Mouse (Mus musculus): ENCODE measurements at regions not wholly inside any gene's neighbourhood (a gene's known extent, or its start where the extent isn't known, plus 50 kb on each side); places are given as distances from the start of the nearest gene placed in this dataset.
A peak's percentile ranks its signal among the peaks of the same experiment; 100 is the strongest.

- no peak for DNase-seq (ENCODE audit: low spot score in 2 of 2)
Observed at GRCm38 (mm10) chr6:100923070-100923469, 89.6 kb downstream of the Ppp4r2 start.

DNA sequence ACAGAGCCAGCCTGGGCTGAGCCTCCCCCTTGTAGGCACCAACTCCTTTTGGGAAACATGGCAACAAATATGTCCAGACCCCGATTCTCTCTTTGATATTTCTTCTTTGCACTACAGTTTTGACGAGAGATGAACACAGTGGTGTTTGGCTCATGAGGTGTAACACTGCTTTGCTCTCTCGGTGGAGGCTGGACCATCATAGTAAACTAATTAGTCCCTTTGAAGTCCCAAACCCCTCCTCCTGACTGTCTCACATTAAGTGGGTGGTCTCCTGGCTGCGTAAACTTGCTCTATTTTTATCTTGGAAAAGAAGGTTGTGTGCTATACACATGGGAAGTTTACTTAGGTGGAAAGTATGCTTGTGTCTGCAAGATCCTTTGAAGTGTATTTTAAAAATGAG is 90.3 kb downstream of the Ppp4r2 start:
- no peak for DNase-seq (ENCODE audit: low spot score in 2 of 2)

- peak in 1 of 2 experiments; percentile 34 for DNase-seq (ENCODE audit: low spot score in 2 of 2)
Observed at GRCm38 (mm10) chr6:100928791-100929758, 95.7 kb downstream of the Ppp4r2 start.

DNA sequence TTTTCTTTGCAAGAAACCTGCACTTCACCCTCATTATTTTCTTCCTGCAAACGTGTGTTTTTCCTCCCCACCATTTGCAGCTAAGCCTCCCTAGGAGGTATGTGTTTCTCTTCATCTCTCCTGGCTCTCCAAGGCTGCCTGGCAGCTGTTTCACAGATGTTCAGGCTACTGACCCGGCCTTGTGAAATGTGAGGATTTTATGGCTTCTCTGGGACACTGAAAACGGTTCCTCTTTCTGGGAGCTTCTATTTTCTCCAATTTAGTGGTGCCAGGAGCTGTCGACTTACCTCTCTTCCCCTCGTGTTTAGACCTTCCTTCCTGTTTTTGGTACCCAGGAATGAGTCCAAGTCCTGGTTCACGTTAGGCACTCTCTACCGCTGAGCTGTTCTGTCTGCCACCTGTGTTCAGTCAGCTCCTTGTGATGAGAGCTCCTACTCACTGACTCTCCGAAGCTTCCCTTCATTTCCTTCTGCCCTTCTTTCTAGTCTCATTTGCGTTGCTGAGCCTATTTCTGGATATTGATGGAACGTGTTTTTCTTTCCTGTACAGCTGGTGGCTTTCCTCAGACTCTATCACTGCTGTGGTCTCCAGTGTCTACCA is 96.4 kb downstream of the Ppp4r2 start:
- peak; percentile 8 to 56 for DNase-seq (ENCODE audit: low spot score in 2 of 2)

DNA sequence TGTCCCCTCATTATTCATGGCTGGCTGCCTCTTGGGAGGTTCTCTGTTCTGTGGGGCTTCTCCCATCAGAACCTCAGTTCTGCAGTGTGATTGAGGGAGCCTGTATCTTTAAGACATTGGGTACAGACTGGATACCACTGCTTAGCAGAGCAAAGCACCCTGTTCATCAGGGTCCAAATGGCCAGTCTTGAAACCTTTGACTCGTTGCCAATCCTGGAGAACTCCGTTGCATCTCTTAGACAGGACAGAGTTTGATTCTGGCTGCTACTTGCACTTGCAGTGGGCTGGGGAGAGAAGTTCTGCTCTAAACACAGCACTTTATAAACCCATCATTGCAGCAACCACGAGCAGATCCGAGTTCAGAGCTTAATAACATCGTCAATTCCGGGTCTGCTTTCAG is 97.3 kb downstream of the Ppp4r2 start:
- no peak for DNase-seq (ENCODE audit: low spot score in 2 of 2)

- no peak for DNase-seq (ENCODE audit: low spot score in 2 of 2)
Observed at GRCm38 (mm10) chr6:100934424-100934823, 101.0 kb downstream of the Ppp4r2 start.

GRCm38 (mm10) chr6:100937802-100938201 is 104.4 kb downstream of the Ppp4r2 start:
- no peak for DNase-seq (ENCODE audit: low spot score in 2 of 2)

DNA sequence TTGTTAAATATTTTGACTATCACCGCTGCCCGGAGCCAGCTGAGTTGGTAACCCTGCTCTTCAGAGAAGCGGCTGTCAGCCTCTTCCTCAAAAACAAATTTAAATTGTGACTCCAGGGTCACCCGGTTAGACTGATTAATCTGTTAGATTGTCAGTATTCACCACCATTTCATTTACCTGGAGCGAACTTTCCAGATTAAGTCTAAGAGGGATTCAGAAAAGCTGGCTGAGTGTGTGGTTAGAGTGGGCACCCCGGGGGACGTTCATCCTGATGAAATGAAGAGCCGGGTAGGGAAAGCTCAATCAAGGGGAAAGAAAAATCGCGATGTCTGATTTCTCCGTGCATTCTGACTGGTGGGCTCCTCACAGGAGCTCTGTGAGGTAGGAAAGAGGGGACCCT is 105.0 kb downstream of the Ppp4r2 start:
- no peak for DNase-seq (ENCODE audit: low spot score in 2 of 2)

GRCm38 (mm10) chr6:100939042-100939441 is 105.6 kb downstream of the Ppp4r2 start:
- DNase-seq (ENCODE audit: low spot score in 2 of 2) = no peak

DNA sequence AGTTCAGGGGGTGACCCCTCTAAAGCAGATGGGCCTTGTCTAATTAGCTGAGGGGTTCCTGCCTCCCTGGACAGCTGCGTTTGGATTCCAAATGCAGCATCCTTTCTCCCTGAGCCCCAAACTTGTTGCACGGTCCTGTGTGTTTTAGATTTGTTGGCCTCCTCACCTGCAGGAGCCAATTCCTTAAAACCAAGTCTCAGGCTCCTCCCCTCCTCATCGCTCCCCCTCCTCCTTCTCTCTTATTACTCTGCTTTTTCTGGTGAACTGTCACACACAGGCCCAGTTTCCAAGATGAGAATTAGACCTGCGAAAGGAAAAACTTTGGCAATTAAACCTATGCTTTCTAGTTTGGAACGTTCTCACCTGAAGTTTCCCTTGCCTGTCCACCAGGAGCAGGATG is 106.3 kb downstream of the Ppp4r2 start:
- DNase-seq (ENCODE audit: low spot score in 2 of 2) = no peak

- no peak for DNase-seq (ENCODE audit: low spot score in 2 of 2)
Observed at GRCm38 (mm10) chr6:100941686-100942085, 108.3 kb downstream of the Ppp4r2 start.

DNA sequence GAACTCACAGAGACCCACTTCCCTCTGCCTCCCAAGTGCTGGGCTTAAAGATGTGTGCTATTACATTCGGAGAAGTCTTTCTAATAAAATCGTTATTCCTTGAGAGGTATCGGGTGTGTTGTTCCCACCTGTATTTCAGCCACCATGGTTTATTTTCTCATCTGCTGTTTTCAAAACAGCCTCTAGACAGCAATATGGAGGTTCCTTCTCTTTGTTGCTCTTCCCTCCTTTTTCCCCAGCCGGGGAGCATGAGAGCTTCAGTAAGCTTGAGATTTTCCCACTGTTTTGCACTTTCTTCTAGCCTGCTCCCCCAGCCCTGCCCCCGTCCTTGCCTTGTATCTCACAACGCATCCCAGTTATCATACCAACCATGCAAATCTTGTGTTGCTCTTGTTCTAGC is 109.5 kb downstream of the Ppp4r2 start:
- DNase-seq (ENCODE audit: low spot score in 2 of 2) = no peak

DNA sequence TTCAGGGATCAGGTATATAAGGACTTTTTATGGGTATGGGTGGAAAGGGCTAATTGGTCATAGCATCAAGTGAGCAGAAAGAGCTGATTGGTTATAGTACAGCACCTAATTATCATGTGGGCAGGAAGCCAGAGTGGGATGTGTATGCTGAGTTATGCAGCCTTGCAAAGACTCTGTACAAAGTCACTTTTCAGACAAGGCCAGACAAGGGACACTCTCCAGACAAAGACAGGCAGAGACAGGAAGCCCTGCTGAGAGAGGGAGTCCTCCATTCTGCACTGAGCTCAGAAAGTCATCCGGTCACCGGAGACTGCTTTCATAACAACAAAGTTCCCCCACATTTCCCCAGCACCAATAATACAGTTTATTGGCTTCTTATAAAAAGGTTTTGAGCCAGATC is 112.4 kb downstream of the Ppp4r2 start:
- no peak for DNase-seq (ENCODE audit: low spot score in 2 of 2)

DNA sequence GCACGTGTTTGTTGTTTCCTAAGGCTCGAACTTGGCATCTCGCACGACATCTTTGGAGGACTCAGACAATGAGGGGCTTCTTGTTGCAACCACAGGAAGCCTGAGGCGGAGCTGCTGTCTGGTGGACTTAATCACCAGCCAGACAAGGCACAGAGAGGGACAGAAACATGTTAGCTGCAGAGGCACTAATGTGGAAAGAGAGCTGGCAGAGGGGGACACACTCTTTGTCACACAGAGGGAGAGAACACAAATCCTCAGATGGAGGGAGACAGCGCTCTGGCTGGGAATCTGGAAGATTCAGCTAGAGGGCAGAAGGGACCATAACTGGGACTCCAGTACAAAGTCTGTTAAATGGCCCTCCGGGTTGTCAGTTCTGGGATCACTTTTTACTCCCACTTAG is 114.9 kb downstream of the Ppp4r2 start:
- no peak for DNase-seq (ENCODE audit: low spot score in 2 of 2)

- DNase-seq (ENCODE audit: low spot score in 2 of 2) = no peak
Observed at GRCm38 (mm10) chr6:100951646-100952045, 118.2 kb downstream of the Ppp4r2 start.

DNA sequence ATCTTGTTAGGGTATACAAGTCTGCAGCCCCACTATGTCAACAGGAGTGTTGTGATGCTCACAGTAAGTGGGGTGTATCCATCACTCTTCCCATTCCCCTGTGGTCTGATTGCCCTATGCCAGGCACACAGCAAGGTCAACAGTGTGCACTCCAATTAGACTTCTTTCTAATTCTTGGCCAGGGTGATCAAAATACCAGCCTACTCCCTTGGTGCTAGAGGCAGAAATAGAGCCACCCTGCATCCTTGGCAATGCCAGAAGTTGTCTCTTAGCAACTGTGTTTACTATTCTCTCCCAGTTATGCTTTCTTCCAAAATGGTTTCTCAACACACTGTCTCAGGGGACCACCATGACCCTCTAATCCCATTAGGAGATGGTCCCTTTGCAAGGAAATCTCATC is 119.0 kb downstream of the Ppp4r2 start:
- DNase-seq (ENCODE audit: low spot score in 2 of 2) = no peak

DNA sequence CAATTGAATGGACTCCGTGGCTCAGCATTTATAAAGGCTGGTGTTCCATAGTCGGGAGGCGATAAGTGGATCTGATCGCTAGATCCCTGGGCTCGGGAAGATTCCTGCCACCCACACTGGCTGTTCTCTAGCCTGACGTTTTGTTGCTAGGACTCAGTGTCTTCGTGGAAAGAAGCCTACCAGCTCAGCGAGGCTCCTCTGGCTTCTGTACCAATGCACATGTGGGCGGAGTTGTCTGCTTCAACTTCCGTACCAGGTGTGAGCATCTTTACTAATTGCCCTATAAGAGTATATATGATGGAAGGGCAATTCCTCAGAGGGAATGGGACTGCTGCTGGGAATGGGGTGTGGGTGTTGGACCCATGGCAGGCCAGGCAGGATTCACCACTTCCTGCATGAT is 121.1 kb downstream of the Ppp4r2 start:
- peak in 1 of 2 experiments; percentile 29 for DNase-seq (ENCODE audit: low spot score in 2 of 2)

- no peak for DNase-seq (ENCODE audit: low spot score in 2 of 2)
Observed at GRCm38 (mm10) chr6:100966481-100966880, 133.1 kb downstream of the Ppp4r2 start.

DNA sequence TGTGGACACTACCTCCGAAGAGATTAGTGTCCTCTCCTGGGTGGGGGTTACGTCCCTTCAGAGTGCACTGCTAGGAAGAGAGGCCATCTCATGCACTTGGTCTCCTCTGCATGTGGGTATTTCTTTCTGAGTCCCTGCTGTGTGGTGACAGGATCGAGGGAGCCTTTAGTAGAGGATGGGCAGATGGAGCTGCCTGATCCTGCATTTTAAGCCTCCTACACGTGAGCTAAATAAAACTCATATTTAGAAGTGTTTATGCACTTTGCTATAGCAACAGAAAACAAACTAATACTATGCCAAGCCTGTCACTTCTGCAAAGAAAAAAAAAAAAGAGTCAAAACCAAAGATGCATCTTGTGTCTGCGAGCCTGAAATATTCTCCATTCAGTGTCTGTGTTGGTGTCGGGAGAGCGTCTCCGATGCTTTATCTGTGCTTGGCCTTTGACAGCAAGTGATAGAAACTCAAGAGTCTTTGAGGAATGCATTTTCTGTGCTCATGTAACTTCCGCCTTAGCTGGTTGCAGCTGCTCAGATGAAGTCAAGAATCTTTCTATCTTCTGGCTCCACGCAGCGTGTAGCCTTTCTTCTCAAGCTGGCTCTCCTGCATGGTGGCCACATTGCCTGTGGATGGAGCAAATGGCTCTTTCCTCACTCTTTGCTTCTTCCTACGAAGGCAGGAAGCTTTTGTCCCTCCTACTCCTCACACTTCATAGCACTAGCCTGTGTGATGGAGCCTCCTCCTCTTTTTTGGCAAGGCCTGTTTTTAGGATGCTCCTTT is 134.8 kb downstream of the Ppp4r2 start:
- peak; percentile 25 to 52 for DNase-seq (ENCODE audit: low spot score in 2 of 2)

- DNase-seq (ENCODE audit: low spot score in 2 of 2) = no peak
Observed at GRCm38 (mm10) chr6:100968960-100969359, 135.5 kb downstream of the Ppp4r2 start.

DNA sequence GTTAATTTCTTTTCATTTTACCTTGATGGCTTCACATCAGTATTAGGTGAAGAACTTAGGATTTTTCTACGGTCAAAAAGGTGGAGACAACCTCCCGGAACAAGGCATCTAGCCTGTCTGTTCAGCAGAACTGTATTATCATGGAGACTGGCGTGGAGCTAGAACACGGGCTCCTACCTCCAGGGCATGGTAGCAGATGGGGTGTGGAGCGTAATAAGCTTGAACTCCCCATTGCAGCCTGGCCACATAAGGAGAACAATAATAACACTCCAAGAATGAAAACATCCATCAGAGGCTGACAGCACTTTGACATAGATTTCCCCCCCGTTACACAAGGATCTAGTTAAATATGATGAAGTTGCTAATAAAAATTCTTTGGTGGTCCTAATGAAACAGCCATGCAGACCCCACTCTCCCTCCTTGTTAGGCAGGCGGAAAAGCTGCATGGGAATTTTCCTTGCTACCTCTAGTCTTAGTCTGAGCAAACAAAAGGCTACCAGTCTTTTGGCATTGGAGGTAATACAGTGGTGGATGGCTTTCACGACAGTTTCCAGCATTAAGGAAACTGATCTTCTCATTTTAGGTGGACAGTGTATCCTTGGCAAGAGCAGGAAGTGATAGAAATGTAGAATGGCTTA is 137.5 kb downstream of the Ppp4r2 start:
- DNase-seq (ENCODE audit: low spot score in 2 of 2) = no peak

GRCm38 (mm10) chr6:100971462-100971955 is 138.1 kb downstream of the Ppp4r2 start:
- no peak for DNase-seq (ENCODE audit: low spot score in 2 of 2)
